Mouse (Mus musculus) CH12.LX (cell line): ENCODE measurements around the gene Fut11. TPM values are rescaled to one million over a fixed set of nuclear protein-coding genes. Genes with fewer than 3 reads are reported as not detected.

ENCODE experiments used
- DNase-seq: peaks from one replicate; pipeline ENCODE4 v3.0.0-alpha.2; 2013; ENCODE audit errors: extremely low read depth
- H3K27ac ChIP-seq: 2 replicates; pipeline ENCODE4 v1.5.1; 2012; ENCODE audit warnings: low read depth, mild to moderate bottlenecking, control low read depth, moderate library complexity; ENCODE audit not compliant: insufficient read depth
- H3K27me3 ChIP-seq: replicated peaks from 2 replicates; pipeline ENCODE3; 2012; ENCODE audit warnings: inconsistent platforms
- H3K36me3 ChIP-seq, 2 experiments: replicated peaks in 1 of 2; 2 replicates each; pipeline versions ENCODE3 to v1.6.1; 2012; ENCODE audit warnings: inconsistent platforms in 1 of 2, low read length in 1 of 2, mild to moderate bottlenecking in 1 of 2, mixed read lengths in 1 of 2, moderate library complexity in 1 of 2; ENCODE audit not compliant: control insufficient read depth in 1 of 2, insufficient read depth in 1 of 2
- H3K4me1 ChIP-seq, 2 experiments: 2 replicates each; pipeline ENCODE4 v1.6.1; 2012; ENCODE audit warnings: inconsistent platforms in 1 of 2, moderate library complexity in 1 of 2; ENCODE audit not compliant: insufficient read depth in 2 of 2, control insufficient read depth in 1 of 2
- H3K4me2 ChIP-seq: 2 replicates; pipeline ENCODE4 v1.6.1; 2012; ENCODE audit warnings: low read depth, mild to moderate bottlenecking, control low read depth; ENCODE audit not compliant: poor library complexity, insufficient read depth, severe bottlenecking
- H3K4me3 ChIP-seq, 3 experiments: fragments of 150-350 bp in 1 of 3; sonication (generic) in 1 of 3; replicated peaks in 1 of 3; 2 replicates each; pipeline versions ENCODE3 to v1.5.1; 2011 to 2012; ENCODE audit warnings: low read depth in 2 of 3, low read length in 2 of 3, mild to moderate bottlenecking in 2 of 3, moderate library complexity in 2 of 3, control low read depth in 1 of 3, improper control_type of control experiment in 1 of 3, inconsistent platforms in 1 of 3, mixed read lengths in 1 of 3; ENCODE audit not compliant: poor library complexity in 1 of 3
- H3K79me2 ChIP-seq: replicated peaks from 2 replicates; pipeline ENCODE4 v1.6.1; 2012; ENCODE audit warnings: mild to moderate bottlenecking, moderate library complexity; ENCODE audit not compliant: control insufficient read depth, poor library complexity, insufficient read depth, severe bottlenecking; ENCODE audit errors: extremely low read depth
- H3K9ac ChIP-seq: 2 replicates; pipeline ENCODE4 v1.6.1; 2012; ENCODE audit warnings: low read depth, mild to moderate bottlenecking, control low read depth, moderate library complexity; ENCODE audit not compliant: insufficient read depth
- H3K9me3 ChIP-seq: replicated peaks from 2 replicates; pipeline ENCODE3; 2012; ENCODE audit warnings: low read length, inconsistent platforms, mixed read lengths
- CHD1 ChIP-seq: IDR thresholded peaks from 2 replicates; pipeline ENCODE4 v1.6.1; 2012; ENCODE audit warnings: low read depth, low read length, improper control_type of control experiment, inconsistent platforms
- CHD2 ChIP-seq: IDR thresholded peaks from 2 replicates; pipeline ENCODE4 v1.6.1; 2011; ENCODE audit warnings: low read length, improper control_type of control experiment
- E2F4 ChIP-seq: IDR thresholded peaks from 2 replicates; pipeline ENCODE4 v1.6.1; 2011; ENCODE audit warnings: low read depth, low read length, improper control_type of control experiment; ENCODE audit not compliant: insufficient replicate concordance
- ELF1 ChIP-seq: IDR thresholded peaks from 2 replicates; pipeline ENCODE4 v1.6.1; 2014; ENCODE audit warnings: low read depth, mild to moderate bottlenecking, inconsistent platforms, low read length, improper control_type of control experiment
- ETS1 ChIP-seq: conservative IDR thresholded peaks from 2 replicates; pipeline ENCODE4 v1.6.1; 2012; ENCODE audit warnings: low read depth, mild to moderate bottlenecking, inconsistent platforms, low read length, improper control_type of control experiment, moderate library complexity
- HCFC1 ChIP-seq: IDR thresholded peaks from 2 replicates; pipeline ENCODE4 v1.6.1; 2012; ENCODE audit warnings: low read depth, mild to moderate bottlenecking, inconsistent platforms, low read length, improper control_type of control experiment
- JUND ChIP-seq: conservative IDR thresholded peaks from 2 replicates; pipeline ENCODE4 v1.6.1; 2011; ENCODE audit warnings: low read depth, low read length, improper control_type of control experiment
- MAFK ChIP-seq: IDR thresholded peaks from 2 replicates; pipeline ENCODE4 v1.6.1; 2011; ENCODE audit warnings: low read length, improper control_type of control experiment; ENCODE audit not compliant: insufficient replicate concordance
- MAZ ChIP-seq: IDR thresholded peaks from 2 replicates; pipeline ENCODE4 v1.6.1; 2012; ENCODE audit warnings: low read depth, mild to moderate bottlenecking, inconsistent platforms, low read length, improper control_type of control experiment, moderate library complexity
- MXI1 ChIP-seq: IDR thresholded peaks from 2 replicates; pipeline ENCODE4 v1.6.1; 2011; ENCODE audit warnings: mild to moderate bottlenecking, low read depth, low read length, improper control_type of control experiment
- NELFE ChIP-seq: IDR thresholded peaks from 2 replicates; pipeline ENCODE4 v1.6.1; 2011; ENCODE audit warnings: low read depth, low read length, improper control_type of control experiment
- NRF1 ChIP-seq: IDR thresholded peaks from 2 replicates; pipeline ENCODE4 v1.6.1; 2014; ENCODE audit warnings: low read depth, mild to moderate bottlenecking, inconsistent platforms, low read length, improper control_type of control experiment, moderate library complexity
- POLR2A ChIP-seq: IDR thresholded peaks from 2 replicates; pipeline ENCODE4 v1.6.1; 2011; ENCODE audit warnings: low read depth, mild to moderate bottlenecking, improper control_type of control experiment, low read length
- RAD21 ChIP-seq: IDR thresholded peaks from 2 replicates; pipeline ENCODE4 v1.6.1; 2011; ENCODE audit warnings: low read depth, mild to moderate bottlenecking, low read length, improper control_type of control experiment, moderate library complexity
- RCOR1 ChIP-seq: conservative IDR thresholded peaks from 2 replicates; pipeline ENCODE4 v1.6.1; 2012; ENCODE audit warnings: low read depth, mild to moderate bottlenecking, inconsistent platforms, low read length, improper control_type of control experiment
- SMC3 ChIP-seq: IDR thresholded peaks from 2 replicates; pipeline ENCODE4 v1.6.1; 2011; ENCODE audit warnings: low read depth, low read length, improper control_type of control experiment
- TBP ChIP-seq: conservative IDR thresholded peaks from 2 replicates; pipeline ENCODE4 v1.6.1; 2011; ENCODE audit warnings: low read depth, low read length, improper control_type of control experiment
- TCF12 ChIP-seq: IDR thresholded peaks from 2 replicates; pipeline ENCODE4 v1.6.1; 2014; ENCODE audit warnings: low read depth, mild to moderate bottlenecking, inconsistent platforms, low read length, improper control_type of control experiment
- UBTF ChIP-seq: IDR thresholded peaks from 2 replicates; pipeline ENCODE4 v1.6.1; 2012; ENCODE audit warnings: low read depth, mild to moderate bottlenecking, inconsistent platforms, low read length, improper control_type of control experiment, moderate library complexity
- USF2 ChIP-seq: conservative IDR thresholded peaks from 2 replicates; pipeline ENCODE4 v1.6.1; 2011; ENCODE audit warnings: low read depth, low read length, improper control_type of control experiment
- ZNF384 ChIP-seq: IDR thresholded peaks from 2 replicates; pipeline ENCODE4 v1.6.1; 2012; ENCODE audit warnings: low read depth, low read length, improper control_type of control experiment, inconsistent platforms
- dilution Hi-C: fragments of 300-500 bp; cut with MboI; formaldehyde crosslinking; loops from 2 replicates; pipeline ENCODE4 v1.14.3; 2020; ENCODE audit warnings: low sequenced_read_pairs; ENCODE audit not compliant: extremely low pct_unique_long_range_greater_than_20kb, extremely low pct_ligation_motif_present
- in situ Hi-C: fragments of 300-500 bp; cut with MboI; formaldehyde crosslinking; loops from 3 replicates; pipeline ENCODE4 v1.14.3; 2019; ENCODE audit warnings: low sequenced_read_pairs, low pct_ligation_motif_present, low pct_unique_long_range_greater_than_20kb, mixed read lengths
- polyA plus RNA-seq: library from polyadenylated mRNA; unstranded; fragments of >175 nt; gene quantifications from 2 replicates; pipeline ENCODE4 v1.2.1, GENCODE M21; 2012; ENCODE audit warnings: low read depth; ENCODE audit not compliant: insufficient read length
- total RNA-seq, 2 experiments: library from RNA; depleted of rRNA; stranded (reverse); fragments of 300-350 nt in 1 of 2; fragments of >200 nt in 1 of 2; gene quantifications; 2 replicates each; pipeline ENCODE4 v1.2.3; 2012 to 2014

The Fut11 gene
- total and polyA plus RNA-seq, 3 experiments = 2.9 to 3.8 (median 3.7) TPM

DNA sequence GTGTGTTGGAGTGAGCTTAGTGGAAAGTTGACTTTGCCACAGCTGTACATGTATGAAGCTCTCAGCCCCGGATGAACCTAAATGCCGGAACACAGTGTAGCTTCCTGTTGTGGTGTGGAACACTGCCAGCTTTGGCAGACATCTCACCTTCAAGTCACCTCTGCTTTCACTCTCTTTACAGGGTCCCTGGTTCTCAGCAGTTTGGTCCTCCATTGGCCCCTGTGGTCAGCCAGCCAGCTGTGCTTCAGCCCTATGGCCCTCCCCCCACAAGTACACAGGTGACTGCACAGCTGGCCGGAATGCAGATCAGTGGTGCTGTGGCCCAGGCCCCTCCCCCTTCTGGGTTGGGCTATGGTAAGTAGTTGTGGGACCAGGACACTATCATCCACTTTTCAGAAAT is 12.3 kb upstream of the Fut11 start:
- H3K27ac ChIP-seq = peak overlapping the region; percentile 7; the same call in 1 of the 2 replicates
- no peaks in the 10 kb centered on the region for H3K9me3 ChIP-seq
- in situ Hi-C loops = no loop called here
- TF ChIP-seq ELF1 = no peak
- peak; percentile 82 for TF ChIP-seq TCF12
- no peak for TF ChIP-seq TBP
- no peak for TF ChIP-seq CHD1
- TF ChIP-seq CHD2 = no peak
- no peak for TF ChIP-seq JUND
- TF ChIP-seq ETS1 = peak; percentile 45
- TF ChIP-seq RCOR1 = no peak
- no peak for TF ChIP-seq NELFE
- no peak for TF ChIP-seq SMC3
- no peak for TF ChIP-seq MAFK
- no peak for TF ChIP-seq POLR2A
- TF ChIP-seq MXI1 = no peak
- no peak for TF ChIP-seq USF2
- TF ChIP-seq UBTF = no peak
- TF ChIP-seq, all 38 proteins: peak for 2
- no peak for DNase-seq
- Histone ChIP-seq H3K4me1 (peaks cover 14 to 18% of the 10 kb centered on the region in 2 experiments), H3K9ac (no peak overlapping the region), H3K36me3 (peaks cover 90 to 100% of the 10 kb centered on the region in 2 experiments), H3K4me2 (no peak overlapping the region), H3K79me2 (peaks cover 4% of the 10 kb centered on the region; the same call in 1 of the 2 replicates), H3K27me3 (no peaks in the 10 kb centered on the region), H3K4me3 (no peak overlapping the region)
- dilution Hi-C loops = no loop called here

DNA sequence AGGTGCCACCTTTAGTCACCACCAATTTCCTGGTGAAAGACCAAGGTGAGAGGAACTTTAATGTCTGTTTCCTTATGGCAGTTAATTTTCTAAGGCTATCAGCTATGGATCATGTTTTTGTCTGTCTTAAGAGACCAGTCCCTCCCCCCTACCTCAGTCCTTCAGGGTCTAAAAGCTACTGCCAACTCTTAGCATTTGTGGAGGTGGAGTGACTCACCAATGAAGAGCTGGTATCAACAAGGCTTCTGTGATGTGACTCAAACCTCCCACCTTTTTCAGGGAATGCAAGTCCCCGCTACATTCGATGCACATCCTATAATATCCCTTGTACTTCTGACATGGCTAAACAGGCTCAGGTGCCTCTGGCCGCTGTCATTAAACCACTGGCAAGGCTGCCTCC is 8.2 kb upstream of the Fut11 start:
- H3K27me3 ChIP-seq = no peaks in the 10 kb centered on the region
- TF ChIP-seq NRF1 = no peak
- no peak for TF ChIP-seq ZNF384
- TF ChIP-seq TCF12 = no peak
- TF ChIP-seq ETS1 = no peak
- TF ChIP-seq RAD21 = no peak
- no peak for TF ChIP-seq SMC3
- no peak for TF ChIP-seq MAFK
- TF ChIP-seq MAZ = no peak
- TF ChIP-seq USF2 = no peak
- TF ChIP-seq CHD2 = no peak
- TF ChIP-seq POLR2A = no peak
- TF ChIP-seq CHD1 = no peak
- TF ChIP-seq HCFC1 = no peak
- no peak for TF ChIP-seq E2F4
- TF ChIP-seq TBP = no peak
- TF ChIP-seq MXI1 = no peak
- TF ChIP-seq NELFE = no peak
- H3K9me3 ChIP-seq = no peaks in the 10 kb centered on the region
- dilution Hi-C loops = no loop called here
- in situ Hi-C loops = no loop called here
- H3K36me3 ChIP-seq = peaks cover 90 to 99% of the 10 kb centered on the region in 2 experiments
- no peak overlapping the region for H3K4me2 ChIP-seq
- peaks cover 9 to 10% of the 10 kb centered on the region in 2 experiments for H3K4me1 ChIP-seq
- no peaks in the 10 kb centered on the region for H3K79me2 ChIP-seq
- H3K27ac ChIP-seq = no peak overlapping the region
- no peak overlapping the region for H3K4me3 ChIP-seq
- DNase-seq = no peak
- H3K9ac ChIP-seq = no peak overlapping the region
